Mouse (Mus musculus) liver, embryonic 14.5 days (tissue): ENCODE results near the gene Stat2.

Experiments
- CTCF ChIP-seq: IDR thresholded peaks from 2 replicates; pipeline ENCODE4 v1.5.1; 2016; ENCODE audit warnings: antibody characterized with exemption, low read depth, control low read depth
- EP300 ChIP-seq: IDR thresholded peaks from 2 replicates; pipeline ENCODE4 v1.6.1; 2016; ENCODE audit warnings: antibody characterized with exemption, low read depth

GRCm38 (mm10) chr10:128240131-128240530, 30.2 kb upstream of the Stat2 start:
- TF ChIP-seq CTCF (no peak), EP300 (no peak)
